Mouse (Mus musculus): ENCODE data around the gene Gm20388. TPM values are rescaled to one million over a fixed set of nuclear protein-coding genes. Genes with fewer than 3 reads are reported as not detected.

The Gm20388 gene
- polyA plus RNA-seq, 1 experiment: 59.3 TPM

DNA sequence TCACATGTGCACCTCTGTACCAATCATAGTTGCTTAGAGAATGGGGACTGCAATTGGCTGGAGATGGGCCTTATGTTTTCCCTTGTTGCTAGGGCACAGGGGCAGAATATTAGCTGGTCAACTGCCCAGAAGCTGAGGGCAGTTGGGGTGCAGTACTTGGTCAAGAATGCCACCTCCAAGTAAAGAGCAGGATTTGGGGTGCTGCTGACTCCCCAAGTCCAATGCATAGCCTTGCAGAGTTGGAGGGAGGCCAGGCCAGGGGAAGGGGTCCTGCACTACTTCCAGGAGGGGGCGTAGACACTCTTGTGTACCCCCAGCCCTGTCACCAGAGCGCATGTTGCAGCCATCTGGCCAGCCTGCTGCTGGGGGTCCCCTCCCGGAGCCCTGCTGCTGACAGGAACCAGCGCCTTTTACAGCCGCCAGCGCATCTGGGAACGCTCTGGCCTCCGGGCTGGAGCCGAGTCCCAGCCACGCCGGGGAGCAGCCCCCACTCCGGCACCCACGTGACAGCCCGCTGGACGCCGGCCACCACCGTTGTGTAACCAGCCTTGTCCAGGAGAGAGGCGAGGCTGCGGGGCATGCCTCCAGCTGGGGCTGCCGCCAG, 280.3 kb downstream of the Gm20388 start:
- peak; percentile 88 for DNase-seq (ENCODE audit: low read depth)
- TF ChIP-seq POLR2A (IDR thresholded peaks at IDR 0.05; ENCODE audit: borderline replicate concordance, extremely low read depth, insufficient read depth, insufficient read length, poor library complexity, severe bottlenecking) (no peak), CTCF (IDR thresholded peaks at IDR 0.05; ENCODE audit: borderline replicate concordance, extremely low read depth, insufficient read depth, insufficient read length) (no peak)

DNA sequence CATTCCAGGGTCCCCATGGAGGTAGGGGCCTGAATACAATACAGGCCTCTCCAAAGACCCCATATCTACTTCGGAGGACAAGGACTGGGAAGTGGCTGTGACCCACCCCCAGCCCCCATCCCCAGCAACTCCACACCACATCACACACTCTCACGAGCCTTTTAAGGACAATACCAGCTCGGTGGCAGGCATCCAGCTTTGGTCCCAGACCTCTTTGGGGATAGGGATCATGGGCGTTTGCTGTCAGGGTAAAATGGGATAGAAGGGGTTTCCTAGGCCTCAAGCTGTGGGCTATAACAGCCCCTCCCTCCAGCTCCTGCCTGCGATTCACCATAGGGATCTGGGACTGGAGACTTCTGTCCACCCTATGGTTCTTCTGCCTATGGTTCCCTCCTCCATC, 281.0 kb downstream of the Gm20388 start:
- peak; percentile 57 for DNase-seq (ENCODE audit: low read depth)
- no peak for TF ChIP-seq CTCF (IDR thresholded peaks at IDR 0.05; ENCODE audit: borderline replicate concordance, extremely low read depth, insufficient read depth, insufficient read length)
- no peak for TF ChIP-seq POLR2A (IDR thresholded peaks at IDR 0.05; ENCODE audit: borderline replicate concordance, extremely low read depth, insufficient read depth, insufficient read length, poor library complexity, severe bottlenecking)

DNA sequence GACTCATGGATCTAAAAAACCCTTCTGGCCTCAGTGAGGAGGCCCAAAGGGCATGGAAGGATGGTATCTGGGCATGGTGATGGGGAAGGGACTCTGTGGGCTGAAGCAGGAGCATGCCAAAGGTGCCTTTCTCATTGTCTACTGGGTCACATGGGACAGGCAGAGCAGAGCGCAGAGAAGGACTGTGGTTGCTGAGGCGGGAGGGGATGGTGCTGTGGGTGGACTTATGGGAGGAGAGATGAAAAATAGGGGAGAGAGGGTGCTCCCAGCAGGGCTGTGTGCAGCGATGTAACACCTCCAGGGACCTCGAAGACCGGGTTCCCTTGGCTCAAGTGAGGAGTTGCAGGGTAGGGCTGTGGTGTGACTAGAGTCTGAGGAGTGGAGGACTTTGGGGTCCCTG, 281.5 kb downstream of the Gm20388 start:
- DNase-seq (ENCODE audit: low read depth): no peak
- TF ChIP-seq POLR2A (IDR thresholded peaks at IDR 0.05; ENCODE audit: borderline replicate concordance, extremely low read depth, insufficient read depth, insufficient read length, poor library complexity, severe bottlenecking) (no peak), CTCF (IDR thresholded peaks at IDR 0.05; ENCODE audit: borderline replicate concordance, extremely low read depth, insufficient read depth, insufficient read length) (no peak)

DNA sequence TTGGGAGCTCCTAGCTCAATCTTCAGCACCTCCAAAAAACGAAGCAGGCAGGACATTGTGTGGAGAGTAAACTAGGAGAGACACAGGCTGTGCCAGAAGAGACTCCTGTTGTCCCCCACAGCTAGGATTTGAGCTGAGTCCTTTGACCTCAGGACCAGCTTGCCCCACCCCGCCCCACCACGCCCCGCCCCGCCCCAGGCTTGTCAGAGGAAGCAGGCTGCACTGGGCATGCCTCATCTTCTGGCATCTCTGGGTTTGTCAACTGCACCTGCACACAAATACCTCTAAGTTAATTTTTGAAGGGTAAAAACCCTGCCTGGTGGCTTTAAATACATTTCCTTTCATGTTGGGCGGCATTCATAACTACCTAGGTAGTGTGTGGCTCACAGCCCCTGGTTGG, 290.7 kb downstream of the Gm20388 start:
- DNase-seq (ENCODE audit: low read depth): no peak
- no peak for TF ChIP-seq CTCF (IDR thresholded peaks at IDR 0.05; ENCODE audit: borderline replicate concordance, extremely low read depth, insufficient read depth, insufficient read length)
- no peak for TF ChIP-seq POLR2A (IDR thresholded peaks at IDR 0.05; ENCODE audit: borderline replicate concordance, extremely low read depth, insufficient read depth, insufficient read length, poor library complexity, severe bottlenecking)

DNA sequence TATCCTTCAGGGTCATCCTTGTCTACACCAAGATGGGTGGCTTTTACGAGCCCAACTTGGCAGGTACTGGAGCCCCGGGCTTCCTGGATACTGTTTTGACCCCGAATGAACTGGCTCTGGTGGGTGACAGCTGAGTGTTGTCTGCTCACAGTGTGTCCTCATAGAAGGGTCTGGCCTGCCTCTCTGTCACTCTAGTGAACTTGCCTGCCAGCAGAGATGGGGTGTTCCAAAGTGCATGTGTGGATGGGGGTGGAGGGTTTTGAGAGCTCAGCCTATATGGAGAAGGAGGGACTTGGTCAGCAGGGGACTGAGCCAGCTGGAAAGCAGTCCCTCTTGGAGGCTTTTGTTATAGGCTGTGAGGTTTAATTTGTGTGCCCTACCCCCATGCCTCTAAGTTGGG, 291.9 kb downstream of the Gm20388 start:
- TF ChIP-seq CTCF (IDR thresholded peaks at IDR 0.05; ENCODE audit: borderline replicate concordance, extremely low read depth, insufficient read depth, insufficient read length) (no peak), POLR2A (IDR thresholded peaks at IDR 0.05; ENCODE audit: borderline replicate concordance, extremely low read depth, insufficient read depth, insufficient read length, poor library complexity, severe bottlenecking) (no peak)
- no peak for DNase-seq (ENCODE audit: low read depth)

DNA sequence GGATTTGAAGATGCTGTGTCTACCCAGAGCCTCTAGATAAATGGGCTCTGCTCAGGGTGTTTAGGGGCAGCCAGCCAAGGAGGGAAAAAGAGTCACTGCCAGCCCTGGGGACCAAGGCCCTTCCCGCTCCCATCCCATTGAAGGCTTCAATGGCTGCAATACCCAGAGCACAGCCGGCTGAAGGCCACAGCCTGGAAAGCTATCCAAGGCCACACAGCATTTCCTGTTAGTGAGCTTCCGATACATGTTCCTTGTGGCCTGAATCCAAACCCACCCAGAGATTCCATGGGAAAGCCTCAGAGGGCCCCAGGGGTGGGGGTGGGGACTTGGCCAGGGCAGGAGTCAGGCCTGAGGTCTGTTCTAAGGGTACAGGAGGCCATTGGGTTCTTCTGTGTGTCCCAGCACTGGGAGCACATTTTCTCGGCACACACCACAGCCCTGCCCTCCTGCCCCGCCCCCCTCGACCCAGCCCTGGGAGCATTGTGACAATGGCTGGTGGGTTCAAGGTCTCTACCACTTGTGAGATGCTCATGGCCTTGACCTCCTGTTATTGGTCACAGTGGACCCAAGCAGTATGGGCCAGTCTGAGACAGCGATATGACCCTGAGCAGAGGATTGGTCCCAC, 294.2 kb downstream of the Gm20388 start:
- DNase-seq (ENCODE audit: low read depth): no peak
- TF ChIP-seq POLR2A (IDR thresholded peaks at IDR 0.05; ENCODE audit: borderline replicate concordance, extremely low read depth, insufficient read depth, insufficient read length, poor library complexity, severe bottlenecking) (no peak), CTCF (IDR thresholded peaks at IDR 0.05; ENCODE audit: borderline replicate concordance, extremely low read depth, insufficient read depth, insufficient read length) (no peak)

DNA sequence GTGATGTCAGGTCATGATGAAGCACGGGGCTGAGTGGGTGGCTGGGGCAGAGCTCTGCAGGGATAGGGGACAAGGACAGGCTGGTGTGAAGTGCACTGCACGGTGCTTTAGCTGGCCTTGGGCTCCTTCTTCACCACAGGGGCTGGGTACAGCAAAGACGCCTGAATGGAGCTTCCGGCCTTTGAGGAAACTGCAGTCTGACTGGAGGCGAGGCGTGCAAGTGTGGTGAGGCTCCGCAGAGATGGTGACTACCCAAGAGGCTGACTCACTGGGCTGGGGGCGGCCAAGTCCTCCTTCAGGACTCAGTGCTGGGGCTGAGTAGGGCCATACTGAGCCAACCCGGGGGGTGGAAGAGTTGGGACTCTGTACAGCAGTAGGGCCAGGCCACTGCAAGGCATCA, 295.3 kb downstream of the Gm20388 start:
- TF ChIP-seq POLR2A (IDR thresholded peaks at IDR 0.05; ENCODE audit: borderline replicate concordance, extremely low read depth, insufficient read depth, insufficient read length, poor library complexity, severe bottlenecking): no peak
- no peak for DNase-seq (ENCODE audit: low read depth)

DNA sequence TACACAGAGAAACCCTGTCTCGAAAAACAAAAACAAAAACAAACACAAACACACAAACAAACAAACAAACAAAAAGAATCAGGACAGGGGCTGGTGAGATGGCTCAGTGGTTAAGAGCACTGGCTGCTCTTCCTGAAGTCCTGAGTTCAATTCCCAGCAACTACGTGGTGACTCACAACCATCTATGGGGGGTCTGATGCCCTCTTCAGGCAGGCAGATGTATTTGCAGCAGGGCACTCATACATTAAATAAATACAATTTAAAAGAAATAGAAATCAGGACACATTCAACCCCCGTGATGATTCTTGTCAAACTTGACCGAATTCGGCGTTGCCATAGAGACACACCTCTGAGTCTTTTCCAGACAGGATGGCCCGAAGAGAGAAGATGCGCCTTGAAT, 296.7 kb downstream of the Gm20388 start:
- DNase-seq (ENCODE audit: low read depth): no peak
- TF ChIP-seq POLR2A (IDR thresholded peaks at IDR 0.05; ENCODE audit: borderline replicate concordance, extremely low read depth, insufficient read depth, insufficient read length, poor library complexity, severe bottlenecking) (no peak), CTCF (IDR thresholded peaks at IDR 0.05; ENCODE audit: borderline replicate concordance, extremely low read depth, insufficient read depth, insufficient read length) (no peak; the same call in 1 of the 2 replicates)

DNA sequence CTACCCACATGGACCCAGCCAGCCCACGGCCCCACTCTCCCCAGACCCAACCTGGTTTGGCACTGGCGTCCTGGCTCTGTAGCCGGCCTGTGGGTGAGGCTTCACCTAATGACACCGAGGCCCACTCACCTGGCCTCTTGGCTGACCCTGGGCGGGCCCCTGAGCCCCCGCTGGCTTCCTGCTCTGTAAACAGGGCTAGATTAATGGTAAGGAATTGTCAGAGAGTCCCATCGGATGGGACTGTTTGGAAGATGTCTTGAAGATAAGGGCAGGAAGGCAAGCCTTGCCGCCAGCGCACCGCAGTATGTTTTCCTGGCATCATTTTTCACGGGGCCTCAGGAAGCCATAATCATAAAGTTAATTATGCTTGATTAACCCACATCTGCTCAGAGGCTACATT, 297.5 kb downstream of the Gm20388 start:
- no peak for DNase-seq (ENCODE audit: low read depth)
- TF ChIP-seq CTCF (IDR thresholded peaks at IDR 0.05; ENCODE audit: borderline replicate concordance, extremely low read depth, insufficient read depth, insufficient read length): no peak
- no peak for TF ChIP-seq POLR2A (IDR thresholded peaks at IDR 0.05; ENCODE audit: borderline replicate concordance, extremely low read depth, insufficient read depth, insufficient read length, poor library complexity, severe bottlenecking)

DNA sequence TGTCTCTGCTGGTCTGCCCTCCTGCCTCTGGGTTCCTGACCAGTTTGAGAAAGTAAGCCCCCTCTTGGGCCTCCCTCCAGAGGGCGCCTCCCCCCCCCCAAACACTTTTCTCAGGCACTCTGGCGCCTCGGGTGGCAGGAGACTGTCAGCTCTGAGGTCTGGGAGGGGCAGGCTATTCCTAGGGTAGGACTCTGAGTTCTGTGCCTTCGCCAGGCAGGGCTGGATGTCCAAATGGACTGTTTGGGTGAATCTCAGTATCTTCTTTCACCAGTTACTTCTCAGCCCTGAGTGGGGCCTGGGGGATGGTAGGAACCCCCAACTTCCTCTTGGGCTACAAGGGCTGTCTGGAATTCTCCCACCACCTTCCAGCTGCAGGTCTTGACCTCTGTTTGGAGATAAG, 300.7 kb downstream of the Gm20388 start:
- TF ChIP-seq POLR2A (IDR thresholded peaks at IDR 0.05; ENCODE audit: borderline replicate concordance, extremely low read depth, insufficient read depth, insufficient read length, poor library complexity, severe bottlenecking) (no peak), CTCF (IDR thresholded peaks at IDR 0.05; ENCODE audit: borderline replicate concordance, extremely low read depth, insufficient read depth, insufficient read length) (peak; percentile 32; the same call in 1 of the 2 replicates)
- DNase-seq (ENCODE audit: low read depth): no peak

DNA sequence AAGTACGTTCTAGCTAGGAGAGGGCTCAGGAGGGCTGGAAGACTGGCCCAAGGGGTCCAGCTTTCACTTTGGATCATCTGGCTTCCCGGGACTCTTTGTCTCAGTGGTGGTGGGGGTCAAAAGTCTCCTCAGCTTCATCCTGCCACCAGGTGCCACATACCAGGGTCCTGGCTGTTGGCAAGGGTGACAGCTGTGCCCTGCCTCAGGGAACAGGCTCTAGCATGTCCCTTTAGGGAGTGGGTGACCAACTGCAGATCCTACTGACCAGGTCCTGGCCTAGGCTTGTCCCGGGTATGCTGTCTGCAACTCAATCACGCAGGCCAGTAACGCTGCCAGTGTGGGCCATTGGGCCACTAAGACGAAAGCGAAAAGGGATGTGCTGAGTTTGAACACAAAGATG, 302.0 kb downstream of the Gm20388 start:
- no peak for DNase-seq (ENCODE audit: low read depth)
- TF ChIP-seq POLR2A (IDR thresholded peaks at IDR 0.05; ENCODE audit: borderline replicate concordance, extremely low read depth, insufficient read depth, insufficient read length, poor library complexity, severe bottlenecking) (no peak), CTCF (IDR thresholded peaks at IDR 0.05; ENCODE audit: borderline replicate concordance, extremely low read depth, insufficient read depth, insufficient read length) (no peak)

DNA sequence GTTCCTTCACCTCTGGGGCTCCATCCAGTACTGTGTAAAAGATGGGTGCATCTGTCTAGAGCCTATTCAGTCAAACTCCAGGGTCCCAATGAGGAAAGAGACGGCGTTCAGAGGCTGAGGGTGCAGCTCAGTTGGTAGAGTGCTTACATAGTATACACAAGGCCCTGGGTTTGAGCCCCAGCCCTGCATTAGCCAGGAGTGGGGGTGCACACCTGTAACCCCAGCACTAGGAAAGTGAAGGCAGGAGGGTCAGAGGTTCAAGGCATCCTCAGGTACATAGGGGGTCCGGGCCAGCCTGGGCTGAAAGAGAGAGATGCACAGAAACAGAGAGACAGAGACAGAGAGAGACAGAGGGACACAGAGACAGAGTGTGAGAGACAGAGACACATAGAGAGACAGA, 302.6 kb downstream of the Gm20388 start:
- DNase-seq (ENCODE audit: low read depth): no peak
- TF ChIP-seq POLR2A (IDR thresholded peaks at IDR 0.05; ENCODE audit: borderline replicate concordance, extremely low read depth, insufficient read depth, insufficient read length, poor library complexity, severe bottlenecking) (no peak), CTCF (IDR thresholded peaks at IDR 0.05; ENCODE audit: borderline replicate concordance, extremely low read depth, insufficient read depth, insufficient read length) (no peak)

All from brain, embryonic 14.5 days (tissue).